Mouse (Mus musculus) induced T-regulatory cell, adult 2 months (primary cell): Measurements from ENCODE around the gene Ror2.

Experiments
- DNase-seq: peaks from one replicate; pipeline ENCODE4 v3.0.0-alpha.2; 2012; ENCODE audit warnings: low read depth

Gene Ror2

DNA sequence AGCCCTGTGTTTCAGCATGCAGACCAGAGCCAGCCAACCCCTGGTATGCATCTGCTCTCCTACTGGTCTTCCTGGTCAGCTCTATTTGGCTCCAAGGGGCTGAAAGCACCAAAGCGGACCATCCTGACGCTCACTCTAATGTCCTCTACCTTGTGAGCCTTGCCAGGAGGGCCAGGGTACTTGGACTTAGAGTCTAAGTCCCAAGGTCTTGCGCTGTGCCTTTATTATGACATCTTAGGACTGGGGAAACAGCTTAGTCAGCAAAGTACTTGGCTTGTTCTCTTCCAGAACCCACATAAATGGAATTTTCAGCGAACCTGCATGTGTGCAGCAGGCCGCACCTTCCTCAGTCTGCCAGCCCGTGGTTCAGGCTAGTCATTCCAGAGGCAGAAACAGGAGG, 93.6 kb downstream of the Ror2 start:
- DNase-seq, result no peak

DNA sequence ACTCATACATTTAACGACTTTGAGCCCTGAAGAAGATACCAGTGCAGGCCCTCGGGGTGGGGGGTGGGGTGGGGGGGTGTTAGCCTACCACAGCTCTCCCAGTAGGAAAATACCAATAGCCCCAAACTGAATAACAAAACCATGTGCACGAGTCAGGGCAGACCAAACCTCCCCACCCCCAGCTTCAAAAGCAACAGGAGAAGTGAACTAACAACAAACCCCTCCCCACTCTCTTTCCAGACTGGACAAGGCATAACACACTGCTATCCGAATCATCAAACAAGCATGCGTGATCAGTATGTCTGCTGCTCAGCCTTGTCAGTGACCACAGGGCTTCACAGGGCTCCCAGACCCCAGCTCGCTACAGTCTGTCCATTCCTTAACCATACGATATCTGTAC, 94.3 kb downstream of the Ror2 start:
- no peak for DNase-seq

DNA sequence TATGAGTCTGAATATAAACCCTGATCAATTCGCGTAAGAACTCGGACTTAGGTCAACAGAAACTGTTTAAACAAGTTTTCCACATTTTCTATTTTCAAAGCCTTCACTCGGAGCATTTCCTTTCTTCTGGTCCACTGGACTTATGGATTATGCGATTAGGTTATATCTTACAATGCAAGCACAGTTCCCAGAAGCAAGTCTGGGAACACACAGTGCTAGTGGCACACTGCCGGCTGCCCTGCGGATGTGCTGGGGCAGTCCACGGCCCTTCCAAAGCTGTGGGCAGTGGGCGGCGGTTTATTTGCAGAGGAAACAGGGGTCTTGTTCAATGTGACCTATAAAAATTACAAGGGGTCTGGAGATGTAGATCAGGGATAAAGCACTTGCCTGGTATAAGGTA, 97.0 kb downstream of the Ror2 start:
- no peak for DNase-seq

DNA sequence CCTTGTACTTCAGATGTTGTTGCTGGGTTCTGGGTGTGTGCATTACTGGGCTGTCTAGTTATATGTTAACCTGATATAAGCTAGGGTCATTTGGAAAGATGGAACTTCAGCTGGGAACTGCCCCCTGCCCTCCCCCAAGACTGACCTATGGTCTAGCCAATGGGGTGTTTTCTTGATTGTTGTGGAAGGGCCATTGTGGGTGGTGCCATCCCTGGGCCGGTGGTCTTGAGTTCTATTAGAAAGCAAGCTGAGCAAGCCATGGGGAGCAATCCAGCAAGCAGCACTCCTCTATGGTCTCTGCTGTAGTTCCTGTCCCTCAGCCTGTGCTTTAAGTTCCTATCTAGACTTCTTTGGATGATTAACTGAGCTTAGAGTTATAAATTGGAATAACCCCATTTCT, 101.1 kb downstream of the Ror2 start:
- no peak for DNase-seq

DNA sequence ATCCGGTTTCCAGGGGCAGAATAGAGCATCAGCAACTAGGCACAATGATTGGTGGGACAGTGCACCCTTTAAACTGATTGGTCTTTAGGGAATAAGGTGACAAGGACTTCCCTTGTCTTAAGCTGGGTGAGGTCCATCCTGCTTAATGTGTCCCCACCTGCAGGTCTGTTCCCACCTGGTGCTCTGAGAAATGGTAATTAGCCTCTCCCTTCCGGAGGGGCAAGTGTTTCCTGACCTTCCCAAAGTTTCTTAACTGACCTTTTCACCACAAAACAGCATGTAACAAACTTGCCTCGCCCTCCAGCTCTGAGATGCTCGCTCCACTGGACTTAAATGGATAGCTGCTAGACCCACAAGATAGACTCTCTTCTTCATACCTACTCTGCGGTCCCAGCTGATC, 101.8 kb downstream of the Ror2 start:
- no peak for DNase-seq

DNA sequence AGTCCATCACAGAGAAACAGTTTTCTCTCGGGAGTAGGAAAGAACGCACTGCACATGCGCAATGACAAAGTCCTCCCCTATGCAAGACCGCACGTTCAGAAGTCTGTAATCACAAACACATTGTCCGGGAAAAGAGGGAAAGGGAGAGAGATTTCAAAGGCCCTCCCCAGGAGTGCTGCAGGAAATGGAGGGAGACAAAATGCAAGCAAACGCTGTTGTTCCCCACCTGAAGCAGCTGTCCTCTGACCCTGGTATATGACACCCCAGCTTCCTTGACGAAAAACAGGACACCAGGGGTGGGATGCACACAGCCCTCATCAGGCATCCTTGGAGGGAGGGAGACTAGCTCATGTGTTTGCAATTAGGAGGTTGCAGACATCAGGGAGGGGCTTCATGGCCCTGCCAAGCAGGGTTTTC, 102.8 kb downstream of the Ror2 start:
- DNase-seq, result no peak

DNA sequence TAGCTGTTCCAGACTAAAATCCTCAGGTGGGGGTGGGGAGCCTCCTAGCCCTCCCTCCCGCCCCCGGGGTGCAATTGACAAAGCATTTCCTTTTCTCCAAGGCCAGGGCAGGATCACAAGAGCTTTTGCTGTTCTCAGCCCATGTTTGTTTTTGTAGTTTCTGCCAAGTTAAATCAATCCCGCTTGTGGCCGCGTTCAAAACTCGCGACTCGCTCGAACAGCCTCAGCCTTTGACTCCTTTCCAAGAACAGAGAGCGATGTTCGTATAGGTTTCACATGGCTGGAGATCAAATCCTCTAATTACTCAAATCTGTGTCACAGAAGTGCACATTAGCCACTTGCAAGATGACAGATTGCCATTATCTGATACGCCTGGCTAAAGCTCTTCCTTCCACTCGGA, 107.3 kb downstream of the Ror2 start:
- DNase-seq, result no peak

DNA sequence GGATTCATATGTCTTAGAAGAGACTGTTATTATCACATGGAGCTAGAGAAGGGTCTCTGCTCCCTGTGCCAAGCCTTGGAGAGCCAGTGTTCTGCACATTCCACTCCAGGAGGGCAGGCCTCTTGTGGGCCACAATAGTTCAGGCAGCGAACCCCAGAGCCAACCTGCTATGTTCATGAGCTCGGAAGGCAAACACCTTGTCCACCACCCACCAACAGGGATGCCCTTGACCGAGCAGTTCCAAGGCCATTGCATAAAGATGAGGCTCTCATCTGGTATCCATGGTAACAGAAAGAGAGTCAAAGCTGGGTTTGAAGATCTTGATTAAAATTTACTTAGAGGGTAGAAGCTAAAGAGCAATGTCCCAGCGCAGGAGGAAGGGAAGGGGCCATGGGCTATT, 107.8 kb downstream of the Ror2 start:
- DNase-seq, result no peak

DNA sequence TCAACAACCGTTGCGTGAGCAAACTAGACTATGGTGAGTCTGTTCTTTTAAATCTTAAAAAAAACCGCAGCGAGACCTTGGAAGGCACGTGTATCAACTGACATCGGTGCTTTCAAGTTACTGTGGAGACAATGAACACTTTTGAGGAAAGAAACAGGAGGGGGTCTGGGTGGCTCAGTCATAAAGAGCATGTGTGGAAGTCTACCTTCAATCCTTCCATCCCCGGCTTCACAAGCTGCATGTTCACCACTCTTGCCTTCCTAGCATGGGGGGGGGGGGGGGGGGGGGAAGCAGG, 108.6 kb downstream of the Ror2 start:
- DNase-seq, result no peak

DNA sequence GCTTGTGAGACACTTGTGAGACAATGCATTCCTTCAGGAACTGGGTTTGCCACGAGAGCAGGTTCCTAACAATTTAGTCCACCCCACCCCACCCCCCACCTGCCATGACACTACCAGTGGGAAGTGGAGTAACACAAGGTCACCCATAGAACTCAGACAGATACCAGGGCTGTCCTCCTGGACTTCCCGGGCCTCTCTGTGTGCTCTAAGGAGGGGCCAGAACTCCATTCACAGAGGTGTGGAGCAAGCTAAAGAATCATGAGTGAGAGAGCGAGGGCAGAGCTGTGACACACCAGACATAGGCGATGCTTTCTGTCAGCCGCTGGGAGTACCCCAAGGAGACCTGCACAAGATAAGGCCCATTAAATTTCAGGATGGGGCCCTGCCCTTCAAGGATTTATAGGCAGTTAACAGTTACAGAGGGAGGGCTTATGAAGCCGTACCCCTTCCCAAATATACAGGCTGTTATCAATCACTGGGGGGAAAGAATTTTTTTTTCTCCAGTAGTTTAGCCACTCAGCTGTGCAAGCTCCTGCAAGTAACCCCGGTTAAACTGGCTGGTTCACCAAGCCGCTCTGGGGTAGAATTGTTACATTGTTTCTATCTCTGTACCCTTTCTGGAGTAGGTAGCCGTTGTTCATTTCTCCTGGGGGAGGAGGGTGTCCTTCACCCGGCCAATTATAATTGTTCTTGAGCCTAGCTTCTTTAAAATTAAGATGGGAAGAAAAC, 109.1 kb downstream of the Ror2 start:
- DNase-seq, result no peak

DNA sequence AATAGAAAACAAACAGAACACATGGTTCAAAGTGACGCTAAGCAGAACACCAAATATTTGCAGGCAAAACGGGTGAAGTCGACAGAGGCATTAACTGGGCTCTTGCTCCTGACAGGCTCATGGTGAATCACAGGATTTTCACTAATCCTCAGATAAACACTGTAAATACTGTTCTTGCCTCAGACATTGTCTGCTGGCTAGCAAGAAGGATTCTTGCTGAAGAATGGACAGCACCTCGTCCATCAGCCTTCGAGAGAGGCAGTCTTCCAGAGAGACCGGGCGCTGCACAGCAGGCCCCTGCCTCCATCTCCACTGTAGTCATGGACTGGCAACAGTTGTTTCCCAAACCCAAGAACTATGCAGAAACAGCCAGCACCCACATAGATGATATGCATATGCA, 110.9 kb downstream of the Ror2 start:
- DNase-seq, result no peak

DNA sequence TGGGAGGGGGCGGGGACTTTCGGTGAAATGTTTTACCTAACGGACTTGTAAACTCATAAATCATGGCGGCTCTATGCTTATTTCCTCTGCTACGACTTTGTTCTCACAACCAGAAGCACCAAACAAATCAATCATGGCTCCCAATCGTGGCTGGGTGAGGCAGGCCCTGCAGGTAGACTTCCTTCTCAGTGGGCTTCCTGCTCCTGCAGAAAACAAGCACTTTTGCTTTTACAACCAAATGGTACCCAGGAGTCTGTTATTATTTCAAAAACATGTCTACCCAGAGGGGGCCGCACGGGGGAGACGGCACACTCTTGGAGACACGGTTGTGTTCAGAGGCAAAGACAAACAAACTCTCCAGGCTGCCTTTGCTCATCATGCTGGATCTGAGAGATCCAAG, 122.3 kb downstream of the Ror2 start:
- no peak for DNase-seq

DNA sequence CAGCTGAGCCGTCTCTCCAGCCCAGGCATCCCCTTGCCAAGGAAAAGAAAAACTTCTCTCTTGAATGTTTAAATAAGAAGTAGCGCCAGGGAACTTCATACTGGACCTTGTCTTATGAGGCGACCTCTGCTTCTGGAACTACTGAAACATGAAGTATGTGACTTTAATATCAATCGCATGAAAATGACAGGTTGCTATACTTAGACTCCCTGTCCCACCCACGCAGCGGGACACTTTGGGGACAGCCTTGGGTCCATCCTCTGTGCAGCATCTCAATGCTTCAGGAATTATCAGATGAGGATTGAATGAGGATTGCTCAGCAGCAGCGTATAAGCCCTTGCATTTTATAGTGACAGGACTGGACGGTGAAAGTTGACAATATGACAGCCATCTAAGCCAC, 122.9 kb downstream of the Ror2 start:
- DNase-seq, result no peak

DNA sequence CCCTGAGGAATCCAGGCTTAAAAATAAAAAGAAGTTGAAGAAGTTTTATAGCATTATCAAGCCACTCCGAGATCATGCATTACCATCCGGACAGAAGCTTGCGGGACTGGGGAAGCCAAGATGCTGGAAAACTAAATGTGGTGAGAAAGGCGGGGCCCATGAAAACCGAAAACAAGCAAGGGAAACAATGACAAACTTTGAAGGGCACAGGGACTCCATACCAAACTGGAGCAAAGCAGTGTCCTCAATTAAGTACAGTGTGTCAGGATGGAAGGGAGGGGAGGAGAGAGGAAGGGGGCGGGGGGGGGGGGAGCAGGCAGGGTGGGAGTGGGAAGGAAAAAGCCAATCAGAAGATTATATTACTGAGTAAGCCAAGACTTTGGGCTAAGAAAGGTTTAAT, 126.4 kb downstream of the Ror2 start:
- DNase-seq, result no peak

DNA sequence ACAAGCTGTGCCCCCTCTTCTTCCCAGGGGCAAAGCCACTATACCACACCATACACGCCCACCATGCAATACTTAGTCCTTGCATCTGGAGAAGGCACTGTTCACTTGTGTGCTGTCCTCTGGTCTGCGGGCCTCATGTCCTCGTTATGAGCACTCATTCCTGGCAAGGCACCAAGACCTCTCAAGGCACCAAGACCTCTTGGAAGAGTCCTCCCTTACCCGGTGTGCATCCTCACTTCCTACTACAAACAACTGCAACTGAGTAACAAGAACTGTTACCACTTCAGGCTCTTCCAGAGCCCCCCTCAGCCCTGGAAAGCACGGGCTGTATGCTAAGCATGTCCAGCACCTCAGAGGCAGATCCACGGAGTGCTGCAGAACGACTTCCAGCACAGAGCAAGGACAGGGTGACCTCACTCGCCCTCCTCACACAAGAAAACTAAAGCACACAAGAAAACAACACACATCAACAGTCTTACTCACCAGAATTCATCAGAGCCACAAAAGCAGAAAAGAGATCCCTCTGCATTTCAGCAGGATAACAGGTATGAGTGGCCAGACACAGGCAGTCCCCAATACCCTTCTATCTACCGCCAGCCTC, 127.4 kb downstream of the Ror2 start:
- no peak for DNase-seq

DNA sequence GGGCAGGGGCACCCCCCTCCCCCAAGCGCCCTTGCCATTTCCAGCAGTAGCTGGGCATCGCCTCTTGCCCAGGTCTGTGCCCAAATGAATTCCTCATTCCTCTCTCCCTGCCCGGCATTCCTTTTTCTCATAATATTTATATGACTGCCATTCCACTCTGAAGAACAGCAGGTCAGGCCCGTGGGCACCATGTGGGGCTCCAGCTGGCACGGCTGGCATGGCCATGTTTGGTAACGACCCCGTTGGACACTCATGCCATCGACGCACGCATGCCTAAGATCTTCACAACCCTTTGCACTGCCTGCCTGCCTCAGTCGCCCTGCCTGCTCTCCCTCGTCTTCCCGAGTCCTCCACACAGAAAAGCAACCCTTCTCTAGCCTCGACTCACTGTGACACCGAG, 129.0 kb downstream of the Ror2 start:
- no peak for DNase-seq

DNA sequence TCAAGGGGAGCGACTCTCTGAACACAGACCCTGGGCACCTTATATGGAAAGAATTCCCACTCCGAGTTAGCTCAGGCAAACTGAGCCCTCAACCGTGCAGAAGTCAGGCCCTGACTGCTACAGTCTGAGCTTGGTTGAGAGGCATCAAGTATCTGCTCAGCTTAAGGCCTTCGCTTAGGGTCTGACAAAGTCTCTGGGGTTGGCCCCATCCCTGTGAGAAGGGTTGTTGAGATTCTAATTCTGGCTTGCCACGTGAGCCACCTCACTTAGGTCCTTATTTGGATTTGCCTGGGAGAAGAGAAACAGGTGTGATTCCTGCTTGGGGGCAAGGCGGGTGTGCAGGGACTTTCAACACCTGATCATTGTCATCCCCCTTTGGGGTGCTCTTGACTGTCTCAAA, 129.6 kb downstream of the Ror2 start:
- no peak for DNase-seq

DNA sequence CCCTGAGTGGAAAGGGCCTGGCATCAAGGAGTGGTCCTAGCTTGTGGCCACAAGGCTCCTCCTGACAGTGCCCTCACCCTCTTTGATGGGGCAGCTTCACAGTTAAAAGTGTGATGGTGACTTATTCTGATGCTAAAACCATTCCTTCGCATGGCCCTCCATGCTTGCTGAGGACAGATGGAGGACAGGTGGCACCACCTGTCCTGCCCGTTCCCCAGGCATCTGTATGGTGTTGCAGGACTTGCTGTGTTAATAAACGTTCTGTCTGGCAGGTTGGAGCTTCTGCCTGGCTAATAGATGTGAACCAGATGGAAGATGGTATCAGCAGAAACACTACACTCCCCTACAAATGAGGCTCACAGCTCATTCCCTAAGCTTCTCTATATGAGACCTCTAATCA, 140.4 kb downstream of the Ror2 start:
- no peak for DNase-seq

DNA sequence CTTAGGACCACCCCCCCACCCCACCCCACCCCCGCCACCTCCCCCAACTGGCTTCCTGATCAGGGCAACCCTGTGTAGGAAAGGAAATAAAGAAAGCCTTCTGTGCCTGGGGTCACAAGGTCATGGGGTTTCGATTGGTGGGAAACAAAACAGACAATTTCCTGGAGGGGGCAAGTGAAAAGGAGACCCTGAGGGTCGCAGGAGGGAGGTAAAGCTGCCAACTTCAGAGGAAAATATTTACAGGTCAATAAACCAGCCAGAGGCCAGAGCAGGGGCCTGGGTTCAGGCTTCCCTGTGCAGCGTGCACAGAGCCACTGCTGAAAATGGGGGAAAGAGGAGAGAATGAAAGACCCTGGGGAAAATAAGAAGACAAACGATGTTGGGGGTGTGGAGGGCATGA, 142.8 kb downstream of the Ror2 start:
- no peak for DNase-seq

DNA sequence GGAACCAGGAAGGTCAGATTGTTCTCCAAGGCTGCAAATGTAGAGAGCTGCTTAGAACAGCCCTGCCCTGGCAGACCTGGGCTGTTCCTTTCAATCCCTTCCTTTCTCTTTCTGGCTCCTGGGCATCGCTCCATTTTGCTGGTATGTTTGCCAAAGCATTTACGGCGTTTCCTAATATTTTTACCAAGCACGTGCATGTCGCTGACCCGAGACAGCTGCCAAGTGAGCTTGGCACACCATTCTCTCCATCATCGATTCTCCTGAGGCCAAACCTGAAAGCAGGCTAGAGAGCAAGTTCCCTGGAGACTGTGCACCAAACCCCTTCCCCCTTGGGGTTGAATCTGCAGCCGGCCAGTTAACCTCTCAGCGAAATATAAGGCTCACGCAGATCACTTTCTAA, 143.7 kb downstream of the Ror2 start:
- no peak for DNase-seq

DNA sequence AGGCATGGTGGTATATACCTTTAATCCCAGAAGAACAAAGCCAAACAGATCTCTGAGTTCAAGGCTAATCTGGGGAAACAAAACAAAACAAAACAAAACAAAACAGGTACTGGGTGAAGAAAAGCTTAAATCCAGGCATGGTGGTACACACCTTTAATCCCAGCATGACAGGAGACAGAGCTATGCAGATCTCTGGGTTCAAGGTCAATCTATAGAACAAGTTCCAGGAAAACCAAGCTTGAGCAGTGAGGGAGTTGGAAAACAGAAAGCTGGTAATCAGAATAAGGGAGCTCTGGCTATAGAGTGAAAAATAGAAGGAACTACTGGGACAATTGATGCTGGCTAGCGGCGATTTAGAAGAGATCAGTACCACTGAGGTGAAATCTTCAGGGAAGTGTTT, 145.6 kb downstream of the Ror2 start:
- no peak for DNase-seq

DNA sequence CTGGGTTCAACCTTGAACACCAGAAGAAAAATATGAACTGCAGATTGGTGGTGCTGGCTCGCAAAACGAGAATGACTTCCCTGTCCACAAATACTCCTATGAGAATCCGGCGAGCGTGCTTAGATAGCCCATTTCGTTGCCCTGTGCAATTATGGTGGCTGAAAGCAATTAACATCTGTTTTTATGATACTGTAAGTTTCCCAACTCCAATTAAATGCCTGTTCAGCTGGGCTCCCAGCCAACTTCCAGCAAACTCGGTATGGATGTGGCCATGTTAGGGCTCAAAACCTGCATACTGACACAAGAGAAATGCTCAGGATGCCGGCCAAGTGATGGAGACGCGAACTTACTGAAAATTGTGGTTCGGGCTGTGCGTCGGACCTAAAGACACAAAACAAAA, 155.4 kb downstream of the Ror2 start:
- DNase-seq, result no peak

DNA sequence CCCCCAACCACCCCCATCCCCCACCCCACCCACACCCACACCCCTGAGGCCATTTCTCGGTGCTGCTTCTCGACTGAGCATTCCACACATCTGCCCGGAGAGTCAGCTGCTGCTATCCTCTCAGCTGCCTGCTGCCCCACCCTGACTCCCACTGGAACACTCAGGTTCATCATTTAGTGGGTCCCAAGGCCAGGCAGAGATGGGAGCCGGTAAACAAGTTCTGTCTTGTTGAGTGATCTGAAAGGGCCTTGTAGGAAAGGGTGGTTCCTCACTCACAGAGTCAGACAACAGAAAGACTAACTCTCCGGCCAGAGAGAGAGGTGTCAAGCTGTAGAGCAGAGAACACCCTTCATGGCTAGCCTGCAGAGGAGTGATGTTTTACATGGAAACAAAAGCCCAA, 155.9 kb downstream of the Ror2 start:
- DNase-seq, result no peak

DNA sequence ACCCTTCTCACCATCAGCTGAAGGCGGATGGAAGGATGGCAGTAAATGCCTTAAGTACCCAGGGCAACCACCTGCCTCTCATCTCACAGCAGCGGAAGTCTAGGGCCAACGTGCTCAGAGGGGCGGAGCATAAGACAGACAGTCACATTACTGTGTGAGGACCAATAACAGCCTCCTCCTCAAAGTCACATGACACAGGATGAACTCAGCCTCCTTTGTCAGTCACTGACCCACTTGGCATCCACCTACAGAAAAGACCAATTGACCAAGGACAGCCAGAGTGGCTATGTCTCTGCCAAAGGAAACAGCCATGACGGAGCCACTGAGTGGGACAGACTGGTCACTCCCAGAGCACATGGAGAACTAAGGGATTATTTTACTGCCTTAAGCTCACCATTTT, 160.3 kb downstream of the Ror2 start:
- DNase-seq, result no peak

DNA sequence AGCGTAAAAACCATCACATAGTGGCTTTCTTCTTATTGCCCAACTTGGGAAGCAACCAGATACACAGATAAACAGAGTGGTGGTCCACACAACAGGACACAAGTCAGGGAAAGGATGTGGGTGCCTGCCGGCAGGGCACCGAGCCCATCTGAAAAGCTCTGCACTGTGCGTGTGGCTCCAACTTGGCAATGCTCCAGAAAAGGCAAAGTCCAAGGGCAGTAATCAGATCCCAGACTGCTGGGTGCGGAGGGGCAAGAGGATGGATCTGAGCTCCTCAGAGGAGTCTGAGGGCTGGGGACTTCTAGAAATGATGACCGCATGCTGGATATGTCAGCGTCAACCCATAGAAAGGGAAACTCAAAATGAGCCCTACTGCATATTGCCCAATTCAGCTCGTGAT, 163.8 kb downstream of the Ror2 start:
- DNase-seq, result no peak
